Comparison of ENCODE assay signal across 9 mouse cellular contexts in genomic region chr6:92286258-92286888, GRCm38 (mm10). TPM values are rescaled to one million over a fixed set of nuclear protein-coding genes. Genes with fewer than 3 reads are reported as not detected.
DNase-seq lines count a peak whose midpoint lies in the region; ATAC-seq and TF ChIP-seq lines count a peak whose summit lies in the region.
"Had no signal": no experiment of that assay in that cellular context is flagged by ENCODE, and none has a peak within 500 bp of the region (broad histone marks: within the 10 kb centered on the region; RNA-seq: fewer than 3 reads in every experiment).

No protein-coding gene starts in this region.

- H3K27ac ChIP-seq in hindbrain, embryonic 10.5 days: no peak overlapping the region
- H3K27ac ChIP-seq in hindbrain, embryonic 13.5 days: no peak overlapping the region
- no peak overlapping the region for H3K27ac ChIP-seq in forebrain, embryonic 14.5 days (ENCODE audit: low read depth, low read length)
- H3K27ac ChIP-seq in kidney, adult 2 months (ENCODE audit: insufficient read depth, low read depth, low read length): no peak overlapping the region
- H3K27ac ChIP-seq in limb, embryonic 10.5 days: no peak overlapping the region
- H3K27ac ChIP-seq: liver, embryonic 13.5 days had no signal

- no peaks in the 10 kb centered on the region for H3K9me3 ChIP-seq in hindbrain, embryonic 10.5 days
- no peaks in the 10 kb centered on the region for H3K9me3 ChIP-seq in hindbrain, embryonic 13.5 days
- no peaks in the 10 kb centered on the region for H3K9me3 ChIP-seq in forebrain, embryonic 14.5 days (replicated peaks; ENCODE audit: control insufficient read depth, low read length)
- no peaks in the 10 kb centered on the region for H3K9me3 ChIP-seq in limb, embryonic 10.5 days (replicated peaks)
- H3K9me3 ChIP-seq: liver, embryonic 13.5 days had no signal

- H3K27me3 ChIP-seq in hindbrain, embryonic 10.5 days (ENCODE audit: insufficient read depth, poor library complexity, severe bottlenecking): no peaks in the 10 kb centered on the region
- no peaks in the 10 kb centered on the region for H3K27me3 ChIP-seq in hindbrain, embryonic 13.5 days
- H3K27me3 ChIP-seq in forebrain, embryonic 14.5 days (replicated peaks; ENCODE audit: control insufficient read depth, insufficient read depth, low read length): no peaks in the 10 kb centered on the region
- no peaks in the 10 kb centered on the region for H3K27me3 ChIP-seq in kidney, adult 2 months (replicated peaks; ENCODE audit: control insufficient read depth, insufficient read depth, low read length)
- no peaks in the 10 kb centered on the region for H3K27me3 ChIP-seq in limb, embryonic 10.5 days (ENCODE audit: low read depth, poor library complexity, severe bottlenecking)
- H3K27me3 ChIP-seq: liver, embryonic 13.5 days had no signal

- H3K4me1 ChIP-seq in hindbrain, embryonic 10.5 days (replicated peaks): no peaks in the 10 kb centered on the region
- no peaks in the 10 kb centered on the region for H3K4me1 ChIP-seq in hindbrain, embryonic 13.5 days (replicated peaks)
- H3K4me1 ChIP-seq in forebrain, embryonic 14.5 days (ENCODE audit: control insufficient read depth, insufficient read depth, low read length): no peaks in the 10 kb centered on the region
- H3K4me1 ChIP-seq in kidney, adult 2 months (ENCODE audit: control insufficient read depth, insufficient read depth, low read length): no peaks in the 10 kb centered on the region
- peaks cover 6% of the 10 kb centered on the region; the same call in 1 of the 2 replicates for H3K4me1 ChIP-seq in limb, embryonic 10.5 days
- H3K4me1 ChIP-seq: liver, embryonic 13.5 days had no signal

- peak; percentile 81 for TF ChIP-seq CTCF in kidney, adult 2 months (conservative IDR thresholded peaks at IDR 0.05; ENCODE audit: insufficient read depth, insufficient read length, low read depth, low read length)

- no peak overlapping the region for H3K9ac ChIP-seq in hindbrain, embryonic 13.5 days
- 0 out of 2 replicates have a peak overlapping the region, but pooled peaks have one; percentile 14 for H3K9ac ChIP-seq in forebrain, embryonic 14.5 days (ENCODE audit: low read length)
- H3K9ac ChIP-seq: liver, embryonic 13.5 days had no signal

- no peak overlapping the region for H3K4me3 ChIP-seq in hindbrain, embryonic 10.5 days
- no peak overlapping the region for H3K4me3 ChIP-seq in hindbrain, embryonic 13.5 days
- no peak overlapping the region for H3K4me3 ChIP-seq in forebrain, embryonic 14.5 days (ENCODE audit: low read depth, low read length)
- no peak overlapping the region for H3K4me3 ChIP-seq in kidney, adult 2 months (ENCODE audit: insufficient read depth, low read depth, low read length)
- no peak overlapping the region for H3K4me3 ChIP-seq in limb, embryonic 10.5 days
- H3K4me3 ChIP-seq: liver, embryonic 13.5 days had no signal

- no peak for TF ChIP-seq POLR2A in kidney, adult 2 months (IDR thresholded peaks at IDR 0.05; ENCODE audit: low read depth, low read length)

- H3K4me2 ChIP-seq in hindbrain, embryonic 13.5 days: no peak overlapping the region
- H3K4me2 ChIP-seq in forebrain, embryonic 14.5 days (ENCODE audit: low read length): no peak overlapping the region
- H3K4me2 ChIP-seq: liver, embryonic 13.5 days had no signal

- H3K36me3 ChIP-seq in hindbrain, embryonic 10.5 days: no peaks in the 10 kb centered on the region
- no peaks in the 10 kb centered on the region for H3K36me3 ChIP-seq in hindbrain, embryonic 13.5 days
- no peaks in the 10 kb centered on the region for H3K36me3 ChIP-seq in forebrain, embryonic 14.5 days (ENCODE audit: control insufficient read depth, insufficient read depth, low read length)
- no peaks in the 10 kb centered on the region for H3K36me3 ChIP-seq in kidney, adult 2 months (ENCODE audit: control insufficient read depth, insufficient read depth, low read length)
- no peaks in the 10 kb centered on the region for H3K36me3 ChIP-seq in limb, embryonic 10.5 days
- H3K36me3 ChIP-seq: liver, embryonic 13.5 days had no signal

- WGBS in hindbrain, embryonic 10.5 days: 36% methylated on average over 4 of the region's 4 CpGs
- WGBS in hindbrain, embryonic 13.5 days: 33% methylated on average over 4 of the region's 4 CpGs
- WGBS in forebrain, embryonic 14.5 days: 25% methylated on average over 4 of the region's 4 CpGs
- WGBS in kidney, adult 2 months: 26% methylated on average over 4 of the region's 4 CpGs
- WGBS in limb, embryonic 10.5 days: 34% methylated on average over 4 of the region's 4 CpGs

- DNase-seq in hindbrain, embryonic 10.5 days (ENCODE audit: low spot score): peak; percentile 53
- DNase-seq in cerebellum, adult 11 months: peak; percentile 21
- DNase-seq in forebrain, embryonic 14.5 days (ENCODE audit: low spot score): peak; percentile 86
- DNase-seq in kidney, adult 2 months: peak; percentile 53
- peak; percentile 77 for DNase-seq in limb, embryonic 10.5 days (ENCODE audit: low spot score)
- peak; percentile 53 for DNase-seq in neural tube, embryonic 10.5 days (ENCODE audit: extremely low spot score, low spot score)
- DNase-seq in thymus, postnatal 4 days: peak; percentile 61
- DNase-seq: liver, embryonic 13.5 days had no signal

- no peak; the same call in 1 of the 2 replicates for ATAC-seq in hindbrain, embryonic 13.5 days (ENCODE audit: low FRiP score)
- ATAC-seq in forebrain, embryonic 14.5 days: peak; percentile 60; the same call in 1 of the 2 replicates

RNA-seq across cellular contexts. Expression of gene Trh, which starts 41.9 kb away (rescaled TPM):
- 5.7 and 13.6 TPM in 2 replicates for polyA plus RNA-seq in hindbrain, embryonic 10.5 days (2016; fragmentation: Nextera tagmentation; extraction: Ambion mirVana)
- polyA plus RNA-seq in hindbrain, embryonic 13.5 days (2015; fragmentation: Nextera tagmentation; extraction: Ambion mirVana): 1.8 and 2.8 TPM in 2 replicates
- 6.7 and 7.3 TPM in 2 replicates for polyA plus RNA-seq in forebrain, embryonic 14.5 days (2014; fragmentation: Nextera tagmentation; extraction: Ambion mirVana)
- not detected in 2 replicates for polyA plus RNA-seq in kidney, adult 2 months (2012; rRNA removed)
- not detected in 2 replicates for polyA plus RNA-seq in limb, embryonic 10.5 days (2016; fragmentation: Nextera tagmentation; extraction: Ambion mirVana)
- polyA plus RNA-seq: liver, embryonic 13.5 days had no signal

Comparison
In these comparisons a context has a peak if more than half of its experiments do, and no peak if none do; other contexts are left out.
1. DNase-seq: peak in every context shown above with its lines; median percentile 86 in forebrain, embryonic 14.5 days; 77 in limb, embryonic 10.5 days; 61 in thymus, postnatal 4 days; 53 in hindbrain, embryonic 10.5 days; 53 in kidney, adult 2 months; 53 in neural tube, embryonic 10.5 days; 21 in cerebellum, adult 11 months.